Mouse (Mus musculus): ENCODE data around the gene Disp1. TPM values are rescaled to one million over a fixed set of nuclear protein-coding genes. Genes with fewer than 3 reads are reported as not detected.

Disp1 gene
- polyA plus RNA-seq, 2 experiments, result 34.7 to 47.3 TPM

DNA sequence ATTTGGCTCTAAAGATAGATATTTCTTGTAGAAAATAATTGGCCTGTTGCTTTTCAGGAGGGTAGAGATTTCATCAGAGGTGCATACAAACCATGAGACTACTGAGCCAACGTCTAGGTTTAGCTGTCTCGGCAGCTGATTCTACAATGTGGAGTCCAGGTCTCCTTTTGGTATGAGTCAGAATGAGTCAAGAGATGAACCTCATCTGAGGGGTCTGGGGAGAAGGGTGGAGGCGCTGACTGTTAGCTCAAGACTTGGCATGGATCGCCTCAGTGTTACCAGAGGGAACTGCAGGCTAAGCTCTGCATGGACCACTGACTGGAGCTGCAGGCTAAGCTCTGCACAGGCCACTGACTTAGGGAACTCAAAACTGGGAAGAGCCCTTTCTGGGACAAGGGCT is 138.9 kb downstream of the Disp1 start:
- Histone ChIP-seq H3K27me3 (ENCODE audit: control insufficient read depth, insufficient read depth, low read length) (no peaks in the 10 kb centered on the region), H3K4me3 (replicated peaks; ENCODE audit: low read length) (no peak overlapping the region), H3K9ac (ENCODE audit: low read depth, low read length, severe bottlenecking) (no peak overlapping the region), H3K9me3 (ENCODE audit: control insufficient read depth, low read length) (no peaks in the 10 kb centered on the region), H3K4me2 (replicated peaks; ENCODE audit: low read depth, low read length, severe bottlenecking) (no peak overlapping the region), H3K27ac (replicated peaks; ENCODE audit: low read depth, low read length) (peak overlapping the region; percentile 56), H3K36me3 (ENCODE audit: control insufficient read depth, insufficient read depth, low read length) (peaks cover 35% of the 10 kb centered on the region), H3K4me1 (ENCODE audit: control insufficient read depth, insufficient read depth, low read length) (peaks cover 20% of the 10 kb centered on the region)
- no peak for DNase-seq (ENCODE audit: low spot score)
- no peak; the same call in 1 of the 2 replicates for ATAC-seq (ENCODE audit: low FRiP score, low read depth)
- WGBS, result 55% methylated on average over 4 of the region's 4 CpGs
- TF ChIP-seq POLR2A (IDR thresholded peaks at IDR 0.05; ENCODE audit: borderline replicate concordance, extremely low read depth, insufficient read depth, insufficient read length), result no peak

DNA sequence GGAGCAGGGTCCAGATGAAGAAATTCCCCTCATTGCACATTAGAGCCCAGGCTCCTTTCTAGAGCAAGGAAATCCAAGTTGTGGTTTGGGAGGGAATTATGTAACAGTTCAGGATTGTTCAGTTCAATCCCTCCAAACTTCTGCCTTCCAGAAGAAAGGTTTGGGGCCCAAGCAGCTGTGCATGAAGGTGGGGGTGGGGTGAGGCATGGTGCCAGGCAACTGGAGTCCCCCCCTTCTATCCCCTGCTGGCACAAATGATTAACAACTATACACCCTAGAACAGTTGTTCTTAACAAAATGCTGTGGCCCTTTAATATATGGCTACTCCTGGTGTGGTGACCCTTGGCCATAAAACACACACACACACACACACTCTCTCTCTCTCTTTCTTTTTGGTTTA is 140.2 kb downstream of the Disp1 start:
- Histone ChIP-seq H3K4me2 (replicated peaks; ENCODE audit: low read depth, low read length, severe bottlenecking) (no peak overlapping the region), H3K27ac (replicated peaks; ENCODE audit: low read depth, low read length) (no peak overlapping the region)
- ATAC-seq (ENCODE audit: low FRiP score, low read depth), result no peak

DNA sequence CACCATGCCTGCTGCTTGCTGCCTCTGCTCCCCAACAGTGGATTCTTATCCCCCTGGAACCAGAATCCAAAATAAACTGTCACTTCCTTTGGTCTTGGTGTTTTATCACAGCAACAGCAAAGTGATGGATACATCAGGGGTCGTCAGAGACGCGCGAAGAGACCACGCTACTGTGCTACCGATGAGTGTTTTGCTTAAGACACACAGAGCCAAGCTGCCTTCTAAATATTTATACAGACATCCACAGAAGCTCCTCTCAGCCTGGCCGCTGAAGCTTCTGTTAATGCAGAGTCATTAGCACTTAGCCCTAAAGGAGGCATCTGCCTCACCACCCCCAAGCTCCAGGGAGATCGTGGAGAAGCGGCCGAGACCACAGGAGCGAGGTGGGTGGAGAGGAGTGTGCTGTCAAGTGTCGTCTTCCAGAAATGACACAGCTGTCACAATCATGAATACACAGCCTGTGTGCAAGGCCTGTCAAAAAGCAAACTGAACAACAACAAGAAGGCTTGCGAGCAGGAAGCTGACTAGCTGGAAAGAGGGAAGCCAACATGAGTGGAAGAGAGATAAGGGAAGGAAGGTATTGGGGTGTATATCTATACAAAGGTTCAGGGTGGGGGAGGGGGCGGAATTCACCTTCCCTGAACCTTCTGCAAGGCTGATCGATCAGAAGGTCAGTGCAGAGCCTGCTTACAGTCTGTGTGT is 146.1 kb downstream of the Disp1 start:
- no peaks in the 10 kb centered on the region; the same call in 1 of the 2 replicates for H3K4me1 ChIP-seq (ENCODE audit: control insufficient read depth, insufficient read depth, low read length)
- ATAC-seq (ENCODE audit: low FRiP score, low read depth) (no peak), DNase-seq (ENCODE audit: low spot score) (no peak)
- H3K4me2 ChIP-seq (replicated peaks; ENCODE audit: low read depth, low read length, severe bottlenecking), result no peak overlapping the region
- no peak overlapping the region for H3K4me3 ChIP-seq (replicated peaks; ENCODE audit: low read length)
- TF ChIP-seq POLR2A (IDR thresholded peaks at IDR 0.05; ENCODE audit: borderline replicate concordance, extremely low read depth, insufficient read depth, insufficient read length), result no peak
- no peaks in the 10 kb centered on the region for H3K27me3 ChIP-seq (ENCODE audit: control insufficient read depth, insufficient read depth, low read length)
- no peak overlapping the region for H3K27ac ChIP-seq (replicated peaks; ENCODE audit: low read depth, low read length)
- H3K36me3 ChIP-seq (ENCODE audit: control insufficient read depth, insufficient read depth, low read length), result no peaks in the 10 kb centered on the region
- WGBS, result 61% methylated on average over 15 of the region's 15 CpGs
- no peaks in the 10 kb centered on the region for H3K9me3 ChIP-seq (ENCODE audit: control insufficient read depth, low read length)
- no peak overlapping the region for H3K9ac ChIP-seq (ENCODE audit: low read depth, low read length, severe bottlenecking)

More for the DNA sequence above, 140.2 kb downstream of the Disp1 start:
- no peak overlapping the region for H3K4me3 ChIP-seq (replicated peaks; ENCODE audit: low read length)
- no peak for DNase-seq (ENCODE audit: low spot score)
- peaks cover 22% of the 10 kb centered on the region for H3K36me3 ChIP-seq (ENCODE audit: control insufficient read depth, insufficient read depth, low read length)
- H3K4me1 ChIP-seq (ENCODE audit: control insufficient read depth, insufficient read depth, low read length), result peaks cover 20% of the 10 kb centered on the region
- no peak overlapping the region for H3K9ac ChIP-seq (ENCODE audit: low read depth, low read length, severe bottlenecking)
- H3K27me3 ChIP-seq (ENCODE audit: control insufficient read depth, insufficient read depth, low read length), result no peaks in the 10 kb centered on the region
- no peak for TF ChIP-seq POLR2A (IDR thresholded peaks at IDR 0.05; ENCODE audit: borderline replicate concordance, extremely low read depth, insufficient read depth, insufficient read length)
- H3K9me3 ChIP-seq (ENCODE audit: control insufficient read depth, low read length), result no peaks in the 10 kb centered on the region

DNA sequence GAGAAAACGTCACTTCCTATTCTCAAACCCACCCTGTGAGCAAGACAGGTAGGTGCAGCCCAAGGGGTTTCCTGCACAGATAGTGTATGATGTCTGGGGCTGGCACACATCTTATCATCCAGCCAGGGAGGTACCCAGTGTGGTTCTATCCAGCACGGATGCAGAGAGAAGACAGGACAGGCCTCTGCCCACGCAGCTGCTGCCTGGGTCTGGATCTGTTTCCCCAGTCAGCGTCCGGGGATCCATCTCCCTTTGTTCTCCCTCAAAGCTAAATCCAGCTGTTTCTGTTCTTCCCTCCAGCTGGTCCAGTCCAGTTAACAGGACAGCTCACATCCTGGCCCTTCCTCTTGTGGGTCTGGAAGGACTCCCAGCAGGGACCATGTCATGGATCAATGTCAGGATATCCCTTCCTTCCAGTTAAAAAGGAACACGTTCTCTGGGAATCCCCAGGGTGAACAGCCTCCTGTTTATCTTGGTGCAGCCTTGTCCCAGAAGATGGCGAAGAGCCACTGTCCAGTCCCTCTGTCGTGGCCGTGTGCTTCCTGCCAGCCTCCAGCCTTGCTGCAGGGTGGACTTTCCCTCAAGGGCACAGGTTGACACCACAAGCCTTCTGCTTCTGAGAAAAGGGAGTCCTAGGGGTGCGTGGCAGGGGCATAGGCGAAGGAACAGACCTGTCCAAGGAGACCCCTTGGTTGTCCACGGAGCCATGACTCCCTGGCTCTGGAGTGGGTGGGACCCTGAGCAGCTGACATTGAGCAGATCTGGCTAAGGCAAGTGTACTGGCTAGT is 148.9 kb downstream of the Disp1 start:
- WGBS, result 61% methylated on average over 12 of the region's 12 CpGs
- no peak overlapping the region for H3K4me2 ChIP-seq (replicated peaks; ENCODE audit: low read depth, low read length, severe bottlenecking)
- no peak overlapping the region for H3K4me3 ChIP-seq (replicated peaks; ENCODE audit: low read length)
- H3K36me3 ChIP-seq (ENCODE audit: control insufficient read depth, insufficient read depth, low read length), result no peaks in the 10 kb centered on the region
- H3K27ac ChIP-seq (replicated peaks; ENCODE audit: low read depth, low read length), result no peak overlapping the region
- DNase-seq (ENCODE audit: low spot score) (no peak), ATAC-seq (ENCODE audit: low FRiP score, low read depth) (no peak)
- H3K9ac ChIP-seq (ENCODE audit: low read depth, low read length, severe bottlenecking), result no peak overlapping the region
- no peaks in the 10 kb centered on the region for H3K27me3 ChIP-seq (ENCODE audit: control insufficient read depth, insufficient read depth, low read length)
- TF ChIP-seq POLR2A (IDR thresholded peaks at IDR 0.05; ENCODE audit: borderline replicate concordance, extremely low read depth, insufficient read depth, insufficient read length), result no peak
- H3K9me3 ChIP-seq (ENCODE audit: control insufficient read depth, low read length), result no peaks in the 10 kb centered on the region
- H3K4me1 ChIP-seq (ENCODE audit: control insufficient read depth, insufficient read depth, low read length), result no peaks in the 10 kb centered on the region

DNA sequence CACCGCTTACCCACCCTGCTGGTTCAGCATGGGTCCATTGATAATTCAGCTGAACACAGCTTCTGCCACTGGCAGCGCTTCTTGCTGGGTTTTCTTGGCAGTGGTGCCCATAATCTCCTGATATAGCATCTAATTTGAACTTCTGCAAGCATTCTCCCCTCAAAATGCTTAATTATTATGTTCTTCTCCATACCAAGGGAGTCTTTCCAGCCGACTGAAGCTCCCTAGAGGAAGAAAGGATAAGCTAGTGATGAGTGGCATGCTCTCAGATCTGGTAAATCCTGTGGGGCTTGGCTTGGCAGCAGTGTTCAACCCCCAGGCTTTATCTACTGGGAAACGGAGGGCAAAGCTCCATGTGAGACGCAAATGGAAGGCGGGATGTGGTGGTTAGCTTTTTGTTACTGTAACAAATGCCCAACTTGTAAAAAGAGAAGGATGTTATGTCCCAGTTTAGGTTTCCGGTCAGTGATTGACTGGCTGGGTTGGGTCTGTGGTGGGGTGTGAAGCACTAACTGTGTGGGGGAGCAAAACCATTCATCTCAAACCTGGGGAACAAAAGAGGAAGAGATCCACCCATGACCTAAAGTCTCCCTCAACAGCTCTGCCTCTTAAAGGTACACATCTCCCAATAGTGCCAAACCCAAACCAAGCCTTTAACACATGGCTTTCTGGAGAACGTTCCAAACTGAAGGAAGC is 151.2 kb downstream of the Disp1 start:
- DNase-seq (ENCODE audit: low spot score), result no peak
- H3K27me3 ChIP-seq (ENCODE audit: control insufficient read depth, insufficient read depth, low read length), result no peaks in the 10 kb centered on the region
- H3K4me2 ChIP-seq (replicated peaks; ENCODE audit: low read depth, low read length, severe bottlenecking), result no peak overlapping the region
- H3K4me1 ChIP-seq (ENCODE audit: control insufficient read depth, insufficient read depth, low read length), result no peaks in the 10 kb centered on the region
- 79% methylated on average over 8 of the region's 8 CpGs for WGBS
- H3K9ac ChIP-seq (ENCODE audit: low read depth, low read length, severe bottlenecking), result no peak overlapping the region
- H3K27ac ChIP-seq (replicated peaks; ENCODE audit: low read depth, low read length), result no peak overlapping the region
- H3K36me3 ChIP-seq (ENCODE audit: control insufficient read depth, insufficient read depth, low read length), result no peaks in the 10 kb centered on the region
- ATAC-seq (ENCODE audit: low FRiP score, low read depth), result no peak
- no peak for TF ChIP-seq POLR2A (IDR thresholded peaks at IDR 0.05; ENCODE audit: borderline replicate concordance, extremely low read depth, insufficient read depth, insufficient read length)
- no peak overlapping the region for H3K4me3 ChIP-seq (replicated peaks; ENCODE audit: low read length)
- H3K9me3 ChIP-seq (ENCODE audit: control insufficient read depth, low read length), result no peaks in the 10 kb centered on the region

Data from limb, embryonic 14.5 days (tissue).